Mouse (Mus musculus) ovary, postnatal 36 days (tissue): Measurements from ENCODE around the gene Rimbp3.
"Not testable (repeated sequence)": the region's sequence is repeated elsewhere in the genome, so short reads cannot be mapped to it uniquely, and the experiment has no call there.

Source experiments
- DNase-seq: peaks from one replicate; pipeline ENCODE4 v3.0.0; 2022; ENCODE audit warnings: low spot score, mixed read lengths

Gene Rimbp3

DNA sequence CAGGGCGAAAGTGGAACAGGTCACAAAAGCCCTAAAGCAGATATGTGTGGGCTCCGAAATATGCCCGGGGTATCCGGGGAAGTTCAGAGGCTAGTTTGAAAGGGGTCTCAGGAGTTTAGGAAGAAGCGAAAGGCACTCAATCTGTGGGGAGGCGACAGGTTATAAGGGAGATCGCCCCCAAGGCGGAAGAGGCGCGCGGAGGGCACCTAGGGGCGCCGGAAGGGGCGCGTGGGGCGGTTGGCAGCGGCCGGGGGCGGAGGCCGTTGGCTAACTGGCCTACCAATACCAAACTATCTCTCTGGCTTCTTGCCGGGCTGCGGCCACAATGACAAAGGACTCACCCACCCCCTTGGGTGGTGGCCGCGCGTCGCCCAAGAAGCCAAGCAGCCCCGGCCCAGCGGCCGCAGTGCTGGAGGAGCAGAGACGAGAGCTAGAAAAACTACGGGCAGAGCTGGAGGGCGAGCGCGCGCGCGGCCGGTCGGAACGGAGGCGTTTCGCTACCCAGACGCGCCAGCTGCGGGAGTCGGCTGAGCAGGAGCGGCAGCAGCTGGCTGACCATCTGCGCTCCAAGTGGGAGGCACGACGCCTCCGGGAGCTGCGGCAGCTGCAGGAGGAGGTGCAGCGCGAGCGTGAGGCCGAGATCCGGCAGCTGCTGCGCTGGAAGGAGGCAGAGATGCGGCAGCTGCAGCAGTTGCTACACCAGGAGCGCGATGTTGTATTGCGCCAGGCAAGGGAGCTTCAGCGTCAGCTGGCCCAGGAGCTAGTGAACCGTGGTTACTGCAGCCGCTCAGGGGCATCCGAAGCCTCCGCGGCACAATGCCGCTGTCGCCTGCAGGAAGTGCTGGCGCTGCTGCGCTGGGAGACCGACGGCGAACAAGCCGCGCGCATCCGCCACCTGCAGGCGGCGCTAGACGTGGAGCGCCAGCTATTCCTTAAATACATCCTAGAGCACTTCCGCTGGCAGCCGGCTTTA, at the start of gene Rimbp3:
Gene Rimbp3 (plus strand): TSS at position 215 of the 973 bp plus-strand sequence.
- DNase-seq: peak; percentile 85

DNA sequence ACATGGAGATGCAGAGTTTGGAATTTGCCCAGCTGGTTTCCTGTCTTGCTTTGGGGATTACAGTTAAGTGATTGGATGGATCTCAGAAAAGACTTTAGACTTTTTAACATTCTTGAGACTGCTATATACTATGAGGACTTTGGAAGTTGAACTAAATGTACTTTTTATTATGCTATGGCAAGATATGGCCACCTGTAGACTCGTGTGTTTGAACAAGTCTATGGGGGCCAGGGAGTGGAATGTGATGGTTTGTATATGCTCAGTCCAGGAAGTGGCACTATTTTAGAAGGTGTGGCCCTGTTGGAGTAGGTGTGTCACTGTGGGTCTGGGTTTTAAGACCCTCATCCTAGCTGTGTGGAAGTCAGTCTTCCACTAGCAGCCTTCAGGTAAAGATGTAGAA, 42.9 kb upstream of the Rimbp3 start:
- DNase-seq: not testable (repeated sequence)

DNA sequence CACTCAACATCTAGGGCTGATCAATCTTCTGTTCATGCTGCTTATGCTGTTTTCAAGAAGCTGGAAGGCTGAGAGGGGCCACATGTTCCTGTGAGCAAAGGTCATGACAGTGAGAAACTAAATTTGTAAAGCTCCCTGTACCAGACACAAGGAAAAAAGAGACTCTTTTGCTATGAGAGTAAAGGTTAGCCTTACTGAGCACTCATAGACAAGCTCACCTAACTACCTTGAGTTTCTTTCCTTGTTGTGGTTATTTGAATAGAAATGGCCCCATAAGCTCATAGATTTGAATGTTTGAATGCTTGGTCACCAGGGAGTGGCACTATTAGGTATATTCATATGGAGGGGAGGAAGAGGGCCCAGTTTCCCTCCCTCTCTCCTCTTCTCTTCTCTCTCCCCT, 41.2 kb upstream of the Rimbp3 start:
- DNase-seq: no peak

DNA sequence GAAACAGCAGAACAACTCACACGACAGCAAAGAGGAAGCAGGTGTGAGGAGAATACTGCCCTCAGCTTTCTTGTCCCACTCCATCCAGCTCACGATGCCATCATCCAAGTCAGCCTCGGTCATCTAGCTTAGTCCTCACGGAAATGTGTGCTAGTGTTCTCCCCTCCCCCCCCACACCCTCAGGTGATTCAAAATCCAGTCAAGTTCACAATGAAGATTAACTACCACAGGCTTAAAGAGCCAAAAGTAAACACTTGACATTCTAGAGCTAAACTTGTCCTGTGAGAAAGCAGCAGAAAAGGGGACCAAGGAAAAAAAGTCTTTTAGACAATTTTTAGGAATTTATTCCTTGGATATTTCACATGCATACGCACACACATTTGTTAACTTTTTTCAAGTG, 40.4 kb upstream of the Rimbp3 start:
- no peak for DNase-seq

DNA sequence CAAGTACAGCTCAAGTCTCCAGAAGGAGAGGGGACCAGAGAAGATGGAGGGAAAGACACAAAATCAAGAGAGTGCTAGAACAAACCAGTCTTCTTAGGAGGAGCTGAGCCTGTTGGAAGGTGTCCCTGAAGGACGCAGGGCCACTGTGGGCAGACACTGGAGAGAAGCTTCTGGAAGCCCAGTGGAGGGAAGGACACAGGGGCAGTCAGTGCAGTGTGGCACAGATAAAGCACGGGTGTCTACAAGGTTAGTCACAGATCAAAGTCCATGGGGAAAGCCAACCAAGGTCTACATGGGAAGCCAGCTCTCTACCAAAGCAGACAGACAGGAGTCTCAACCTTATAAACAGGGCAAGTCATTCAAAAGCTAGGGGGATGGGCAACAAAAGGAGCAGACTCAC, 32.6 kb upstream of the Rimbp3 start:
- peak; percentile 14 for DNase-seq

DNA sequence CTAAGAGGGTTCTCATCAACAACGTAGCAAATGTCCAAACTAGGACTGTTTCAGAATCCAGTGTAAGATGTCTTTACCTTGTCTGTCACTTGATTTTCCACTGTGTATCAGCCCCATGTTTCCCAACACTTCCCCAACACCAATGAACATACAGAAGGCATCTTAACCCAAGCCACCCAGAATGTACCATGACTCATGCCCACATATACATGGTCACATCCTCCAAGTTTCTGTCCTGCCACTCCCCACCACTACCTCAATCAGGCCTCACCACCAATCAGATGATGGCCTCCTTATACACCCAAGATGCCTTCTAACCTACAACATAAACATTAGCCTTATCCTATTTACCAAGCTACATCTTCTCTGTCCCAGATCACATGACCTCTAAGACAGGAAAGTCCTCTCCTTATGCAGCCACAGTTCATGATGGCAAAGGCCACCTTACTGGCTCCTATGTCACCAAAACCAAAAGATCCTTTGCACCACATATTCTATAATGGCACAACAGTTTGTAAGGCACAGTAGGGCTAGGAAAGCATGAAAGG, 30.7 kb upstream of the Rimbp3 start:
- DNase-seq: no peak

DNA sequence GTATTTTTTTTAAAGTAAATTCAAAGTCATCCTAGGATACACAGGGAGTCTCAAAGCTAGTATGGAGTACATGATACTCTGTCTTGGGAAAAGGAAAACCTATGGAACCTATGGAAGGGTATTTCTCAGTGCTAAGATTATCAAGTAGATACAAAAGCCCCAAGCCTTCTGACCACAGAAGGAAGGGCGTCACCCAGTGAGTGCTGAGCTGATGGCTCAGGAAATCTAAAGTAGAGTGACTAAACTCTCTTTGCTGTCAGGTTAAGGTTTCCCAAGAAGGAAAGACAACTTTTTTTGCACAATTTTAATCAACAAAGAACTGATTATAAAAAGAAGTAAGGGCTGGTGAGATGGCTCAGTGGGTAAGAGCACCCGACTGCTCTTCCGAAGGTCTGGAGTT, 28.7 kb upstream of the Rimbp3 start:
- no peak for DNase-seq

DNA sequence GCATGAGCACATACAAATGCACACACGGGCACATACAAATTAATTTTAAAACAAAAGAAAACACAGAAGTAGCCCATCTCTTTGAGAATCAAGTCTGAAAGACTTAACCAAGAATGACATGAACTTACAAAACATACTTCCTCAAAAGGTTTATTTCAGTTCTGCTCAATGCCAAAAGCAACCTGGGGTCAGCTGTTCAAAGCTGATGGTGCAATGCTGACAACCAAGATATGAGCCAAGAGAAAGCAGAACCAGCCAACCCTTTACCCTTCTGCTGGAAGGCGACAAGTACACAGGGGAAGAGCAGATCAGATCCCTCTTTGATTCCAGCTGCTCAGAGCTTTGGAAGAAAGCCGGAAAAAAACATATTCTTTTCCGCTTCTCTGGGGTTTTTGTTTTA, 27.0 kb upstream of the Rimbp3 start:
- no peak for DNase-seq

DNA sequence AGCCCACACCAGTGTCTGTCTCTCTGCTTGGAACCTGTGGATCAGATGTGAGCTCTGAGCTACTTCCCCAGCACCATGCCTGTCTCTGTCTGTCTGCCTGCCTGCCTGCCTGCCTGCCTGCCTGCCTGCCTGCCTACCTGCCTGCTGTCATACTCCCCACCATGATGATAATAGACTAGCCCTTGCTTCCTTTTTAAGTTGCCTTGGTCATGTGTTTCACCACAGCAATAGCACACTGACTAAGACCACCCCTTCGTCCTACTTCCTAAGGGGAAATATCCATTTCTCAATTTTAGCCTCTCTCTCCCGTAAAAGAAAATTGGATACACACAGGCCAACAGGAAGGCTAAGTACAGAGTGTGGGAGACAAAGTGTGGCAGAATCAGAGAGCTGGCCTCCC, 26.3 kb upstream of the Rimbp3 start:
- DNase-seq: no peak

DNA sequence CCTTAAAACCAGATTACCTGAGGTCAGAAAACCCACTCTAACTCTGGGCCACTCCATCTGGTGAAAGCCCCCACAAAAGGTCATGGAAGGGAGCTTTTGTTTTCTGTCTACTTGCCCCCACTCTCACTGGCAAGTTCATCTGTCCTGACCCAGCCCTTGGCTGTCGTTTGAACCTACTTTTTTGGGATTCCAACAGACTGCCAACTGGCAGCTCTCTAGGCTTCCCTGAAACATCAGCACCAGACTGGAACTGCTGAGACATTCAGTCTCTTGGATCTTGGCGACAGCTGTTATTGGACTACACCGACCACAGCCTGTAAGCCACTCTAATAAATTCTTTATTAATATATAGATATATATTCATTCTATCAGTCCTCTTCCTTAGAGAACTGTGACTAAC, 25.4 kb upstream of the Rimbp3 start:
- DNase-seq: no peak

DNA sequence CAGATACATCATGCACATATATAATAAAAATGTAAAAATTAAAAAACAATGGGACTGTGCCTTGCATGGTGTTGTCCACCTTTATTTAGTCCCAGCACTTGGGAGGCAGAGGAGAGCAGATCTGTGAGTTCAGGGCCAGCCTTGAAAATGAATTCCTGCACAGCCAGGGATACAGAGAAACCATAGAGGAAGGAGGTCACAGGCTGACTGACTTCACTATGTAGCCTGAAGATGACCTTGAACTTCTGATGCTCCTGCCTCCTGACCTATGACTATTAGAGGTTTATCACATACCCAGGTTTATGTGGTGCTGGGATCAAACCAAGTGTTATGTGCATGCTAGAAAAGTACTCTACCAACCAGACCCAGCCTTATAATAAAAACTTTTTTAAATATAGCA, 22.9 kb upstream of the Rimbp3 start:
- no peak for DNase-seq

DNA sequence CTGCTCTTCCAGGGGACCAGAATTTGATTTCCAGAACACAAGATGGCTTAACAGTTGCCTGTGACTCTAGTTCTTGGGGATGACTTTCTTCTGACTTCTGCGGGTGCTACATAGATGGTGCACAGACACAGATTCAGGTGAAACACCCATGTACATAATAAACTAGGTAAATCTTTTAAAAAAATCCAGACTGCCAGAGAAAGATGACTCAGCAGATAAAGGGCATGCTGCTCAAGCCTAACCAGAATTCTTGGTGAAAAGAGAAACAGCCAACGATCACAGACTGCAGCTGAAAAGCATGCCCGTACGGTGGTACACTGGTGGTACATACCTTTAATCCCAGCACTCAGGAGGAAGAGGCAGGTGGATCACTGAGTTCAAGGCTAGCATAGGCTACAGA, 14.6 kb upstream of the Rimbp3 start:
- DNase-seq: no peak

DNA sequence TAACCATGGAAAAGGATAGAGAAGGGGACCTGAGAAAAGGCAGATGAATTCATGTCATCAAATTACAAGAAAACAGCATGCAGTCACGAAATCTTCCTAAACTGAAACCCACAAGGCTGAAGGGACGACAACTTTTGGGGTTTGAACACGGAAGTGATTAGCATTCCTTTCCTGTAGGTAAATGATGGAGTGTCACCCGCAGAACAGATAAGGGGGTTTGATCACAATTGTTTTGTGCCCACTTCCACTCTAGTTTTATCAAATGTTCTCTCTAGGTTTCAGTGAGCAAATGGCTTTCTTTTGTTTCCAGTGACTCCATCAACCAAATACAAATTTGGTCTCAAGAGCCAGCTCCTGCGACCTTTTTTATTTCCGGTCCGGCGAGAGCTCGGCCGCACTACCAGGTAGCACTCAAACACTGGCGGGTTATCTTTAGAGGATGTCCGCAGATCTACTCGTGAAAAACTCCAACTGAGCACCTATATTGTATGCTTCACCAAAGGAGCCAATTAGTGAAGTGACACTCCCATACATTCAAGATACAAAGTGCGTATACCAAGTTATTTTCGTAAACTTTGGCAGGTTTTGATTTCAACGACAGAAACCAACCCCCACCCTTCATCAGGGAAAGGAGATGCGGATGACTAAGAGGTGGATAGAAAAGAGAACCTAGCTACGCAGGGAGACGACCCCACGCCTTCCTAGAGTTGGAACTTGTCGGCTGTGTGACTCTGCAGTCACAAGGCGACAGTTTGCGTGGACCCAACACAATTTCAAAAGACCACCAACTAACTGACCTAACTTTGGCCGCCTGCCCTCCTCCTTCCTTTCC, 8.1 kb upstream of the Rimbp3 start:
- no peak for DNase-seq

DNA sequence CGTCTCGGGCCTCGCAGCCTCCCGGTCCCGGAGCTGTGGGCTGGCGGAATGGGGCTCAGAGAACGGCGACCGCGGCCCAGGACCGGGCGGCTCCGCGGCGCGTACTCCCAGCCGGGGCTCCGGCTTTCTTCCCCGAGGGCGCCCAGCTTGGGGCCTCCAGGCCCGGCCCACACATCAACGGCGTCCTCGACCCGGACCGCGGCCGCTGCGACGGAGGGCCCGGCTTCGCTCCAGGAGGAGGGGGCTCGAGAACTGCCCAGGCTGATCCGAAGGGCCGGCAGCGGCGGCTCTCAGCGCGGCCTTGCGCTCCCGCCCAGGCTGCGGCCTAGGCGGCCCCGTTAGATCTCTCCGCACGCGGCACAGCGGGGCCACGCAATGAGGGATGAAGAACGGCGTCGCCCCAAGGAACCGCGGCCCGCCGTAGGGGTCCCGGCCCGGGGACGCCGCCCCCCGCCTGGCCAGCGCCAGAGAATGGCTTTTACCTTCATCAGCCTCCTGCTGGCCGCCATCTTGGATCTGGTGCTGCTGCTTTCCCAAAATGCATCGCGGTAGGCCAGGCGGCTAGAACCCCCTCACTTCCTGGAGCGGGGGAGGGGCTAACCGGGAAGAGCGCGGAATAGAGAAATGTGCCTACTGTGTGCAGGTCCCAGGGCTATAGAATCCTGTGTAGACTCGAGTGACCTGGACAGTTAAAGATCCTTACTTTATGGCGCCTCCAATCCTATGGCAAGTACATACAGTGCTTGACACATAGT, 7.3 kb upstream of the Rimbp3 start:
- peak; percentile 80 for DNase-seq

DNA sequence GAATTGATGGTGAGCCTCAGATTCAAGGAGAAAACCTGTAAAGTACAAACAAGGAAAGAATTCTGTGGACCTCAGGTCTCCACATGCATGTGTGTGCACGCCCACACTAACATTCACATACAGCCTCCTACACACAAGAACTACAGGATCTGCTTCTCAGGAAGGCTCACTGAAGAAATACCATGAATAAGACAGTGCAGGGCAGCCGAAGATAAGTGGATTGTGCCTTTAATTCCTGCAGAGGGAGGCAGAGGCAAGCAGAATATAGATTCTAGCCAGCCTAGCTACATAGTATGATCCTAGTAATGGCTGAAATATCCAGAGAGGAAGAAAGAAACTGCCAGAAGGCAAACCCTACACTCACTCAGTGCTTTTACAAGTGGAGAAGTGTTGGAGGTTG, 6.4 kb upstream of the Rimbp3 start:
- no peak for DNase-seq

DNA sequence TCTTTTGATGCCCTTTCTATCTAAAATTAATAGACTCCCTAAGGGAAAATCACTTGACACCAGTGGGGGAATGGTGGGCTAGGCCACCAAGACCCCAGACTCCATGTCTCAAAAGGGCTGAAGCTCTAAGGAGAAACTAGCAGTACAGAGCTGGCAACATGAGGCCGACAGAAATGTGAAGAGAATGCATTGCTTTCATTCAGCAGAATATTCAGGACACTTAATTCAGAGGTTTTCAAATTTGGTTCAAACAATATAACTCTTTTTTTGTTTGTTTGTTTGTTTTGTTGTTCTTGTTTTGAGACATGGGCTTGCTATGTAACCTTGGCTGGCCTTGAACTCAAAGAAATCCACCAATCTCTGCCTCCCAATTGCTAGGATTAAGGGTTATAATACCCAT, 5.9 kb upstream of the Rimbp3 start, which contains the start of gene Ube2l3:
Gene Ube2l3 (minus strand): TSS at position 101 of the 400 bp plus-strand sequence.
- no peak for DNase-seq

DNA sequence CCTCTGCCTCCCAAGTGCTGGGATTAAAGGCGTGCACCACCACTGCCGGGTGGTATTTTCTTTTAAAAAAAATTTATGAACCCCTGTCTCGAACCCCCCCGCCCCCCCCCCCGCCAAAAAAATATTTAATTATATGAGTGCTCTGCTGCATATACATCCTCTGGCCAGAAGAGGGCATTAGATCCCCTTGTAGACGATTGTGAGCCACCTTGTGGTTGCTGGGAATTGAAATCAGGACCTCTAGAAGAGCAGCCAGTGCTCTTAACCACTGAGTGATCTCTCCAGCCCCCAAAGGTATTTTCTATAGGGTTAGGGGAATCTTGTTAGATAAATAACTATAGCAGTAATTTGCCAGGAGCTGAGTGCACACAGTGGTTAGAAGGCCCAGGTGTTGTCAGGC, 3.4 kb upstream of the Rimbp3 start:
- DNase-seq: no peak

DNA sequence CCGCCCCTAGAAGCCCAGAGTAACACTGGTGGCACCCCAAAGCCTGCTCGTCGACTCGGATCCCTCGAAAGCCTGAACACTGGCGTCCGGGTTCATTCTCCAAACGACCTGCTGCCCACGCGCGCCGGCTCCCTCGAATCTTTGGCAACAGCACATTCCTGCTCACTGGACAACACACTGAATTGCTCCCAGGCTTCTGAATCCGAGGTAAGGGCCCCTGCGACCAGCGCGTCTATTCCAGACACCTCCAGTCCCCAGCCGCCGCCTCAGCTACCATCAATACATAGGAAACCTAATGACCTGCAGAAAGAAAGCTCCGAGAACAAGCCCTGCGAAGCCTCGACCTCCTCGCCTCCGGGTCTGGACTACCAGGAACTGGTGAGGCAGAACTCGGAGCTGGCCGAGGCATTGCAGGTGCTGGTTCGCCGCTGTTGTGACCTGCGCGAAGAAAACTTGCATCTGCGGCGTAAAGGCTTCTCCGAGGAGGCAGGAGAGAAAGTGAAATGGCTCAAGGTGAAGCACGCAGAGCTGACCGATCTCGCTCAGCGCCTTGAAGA, 1.1 kb downstream of the Rimbp3 start:
- DNase-seq: peak; percentile 36

DNA sequence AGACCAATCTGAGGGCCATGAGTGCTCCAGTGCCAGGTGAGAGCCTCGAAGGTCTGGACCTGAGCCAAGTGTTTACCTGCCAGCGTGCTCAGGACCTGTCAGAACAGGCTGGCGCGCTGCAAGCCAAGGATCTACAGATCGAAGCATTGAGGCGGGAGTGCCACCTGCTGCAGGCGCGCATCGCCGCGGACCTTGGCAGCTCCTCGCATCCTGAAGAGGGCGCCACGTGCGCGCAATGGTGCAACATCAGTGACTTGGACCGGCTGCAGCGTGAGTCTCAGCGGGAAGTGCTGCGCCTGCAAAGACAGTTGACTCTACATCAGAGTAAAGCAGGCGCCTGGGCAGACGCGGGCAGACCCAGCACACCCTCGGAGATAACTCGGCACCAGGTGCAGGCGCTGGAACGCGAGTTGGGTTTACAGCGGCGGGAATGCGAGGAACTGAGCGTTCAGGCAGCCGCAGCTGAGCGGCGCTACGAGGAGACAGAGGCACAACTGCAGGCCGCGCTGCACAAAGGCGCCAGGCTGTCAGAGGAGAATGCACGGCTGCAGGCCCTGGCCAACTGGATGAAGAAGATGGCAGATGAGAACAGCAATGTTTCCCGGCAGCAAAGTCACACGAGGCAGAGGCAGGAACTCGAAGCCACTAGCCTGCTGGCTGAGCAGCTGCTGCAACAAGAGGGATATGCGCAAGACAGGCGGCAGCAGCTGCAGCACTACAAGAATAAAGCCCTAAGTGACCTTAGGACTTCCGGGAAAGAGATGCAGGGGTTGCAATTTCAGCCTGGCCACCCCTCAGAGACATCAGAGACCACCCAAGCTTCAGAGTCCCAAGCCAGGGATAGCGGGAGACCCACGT, 1.8 kb downstream of the Rimbp3 start:
- peak; percentile 88 for DNase-seq

DNA sequence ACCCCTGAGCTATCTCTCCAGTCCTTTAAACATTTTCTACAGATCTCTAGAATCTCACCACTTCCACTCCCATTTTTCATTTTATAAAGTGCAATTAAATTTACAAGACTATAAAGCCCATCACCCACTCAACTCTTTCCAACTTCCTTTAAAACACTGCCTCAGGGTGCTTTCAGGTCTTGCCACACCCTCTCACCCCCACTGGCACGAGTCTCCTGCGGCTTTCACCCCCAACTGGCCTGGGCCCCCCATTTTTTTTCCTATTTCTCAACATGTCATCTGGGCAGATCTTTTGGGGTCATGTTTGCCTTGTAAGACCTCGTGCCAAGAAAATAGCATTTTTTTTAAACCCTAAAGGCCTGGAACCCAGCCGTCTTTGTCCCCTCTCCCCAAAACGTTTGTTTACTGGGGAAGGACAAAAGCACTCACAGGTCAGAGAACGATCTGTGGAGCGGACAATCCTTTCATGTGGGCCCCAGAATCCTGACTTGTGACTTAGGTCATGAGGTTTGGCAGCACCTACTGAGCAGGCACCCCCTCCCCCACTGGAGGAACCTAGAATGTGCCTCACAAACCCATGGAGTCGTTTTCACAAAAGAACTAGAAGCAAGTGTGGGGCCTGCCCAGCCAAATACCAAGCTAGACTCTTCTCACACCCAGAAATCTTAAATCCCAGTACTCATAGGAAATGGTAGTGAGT, 8.7 kb downstream of the Rimbp3 start:
- DNase-seq: no peak
